In the genomic region with DNA sequence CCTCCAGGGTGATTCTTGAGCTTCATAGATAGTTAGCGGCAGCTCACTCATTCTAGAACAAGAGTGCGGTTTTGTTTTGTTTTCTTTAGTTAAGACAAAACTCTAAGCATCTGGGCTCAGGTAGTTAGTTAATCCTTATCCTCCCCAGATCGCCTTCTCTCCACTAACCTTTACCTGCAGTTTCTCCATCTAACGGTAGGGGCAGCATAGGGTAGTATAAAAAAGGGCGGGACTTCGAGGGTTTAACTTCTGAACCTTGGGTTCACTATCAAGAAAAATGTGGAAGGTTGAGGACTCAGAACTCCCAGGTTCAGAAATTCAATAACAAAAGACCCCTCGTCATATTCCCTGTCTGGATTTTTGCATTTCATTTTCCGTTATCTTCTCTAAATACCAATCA, we compare ENCODE assay signal across 10 mouse cellular contexts. TPM values are rescaled to one million over a fixed set of nuclear protein-coding genes. Genes with fewer than 3 reads are reported as not detected.
A peak's percentile ranks its signal among the peaks of the same experiment; 100 is the strongest.
DNase-seq lines count a peak whose midpoint lies in the region; ATAC-seq and TF ChIP-seq lines count a peak whose summit lies in the region.
"Had no signal": no experiment of that assay in that cellular context is flagged by ENCODE, and none has a peak within 500 bp of the region (broad histone marks: within the 10 kb centered on the region; RNA-seq: fewer than 3 reads in every experiment).

No protein-coding gene starts in this region.

- 14% methylated on average over 8 of the region's 8 CpGs for WGBS in midbrain, postnatal 0 days

- H3K27ac ChIP-seq in midbrain, postnatal 0 days (ENCODE audit: low read depth, low read length), result no peak overlapping the region

- ATAC-seq in midbrain, postnatal 0 days (ENCODE audit: low FRiP score), result no peak

- intact Hi-C loops in heart, postnatal 25 days (cut with DNase I), result loop anchor here (2.0 kb wide), 1 partner anchor 27 kb away; no protein-coding TSS in a partner anchor

- H3K4me3 ChIP-seq in midbrain, postnatal 0 days (ENCODE audit: low read depth, low read length), result no peak overlapping the region

- H3K9ac ChIP-seq in midbrain, postnatal 0 days (replicated peaks; ENCODE audit: low read length, poor library complexity, severe bottlenecking), result no peak overlapping the region

- TF ChIP-seq CTCF in midbrain, postnatal 0 days (IDR thresholded peaks at IDR 0.05), result peak; percentile 77

- no peaks in the 10 kb centered on the region for H3K4me1 ChIP-seq in midbrain, postnatal 0 days (ENCODE audit: insufficient read depth, low read length)

- H3K4me2 ChIP-seq in midbrain, postnatal 0 days (ENCODE audit: low read depth, low read length, poor library complexity, severe bottlenecking), result no peak overlapping the region

- H3K36me3 ChIP-seq in midbrain, postnatal 0 days (ENCODE audit: insufficient read depth, low read length), result no peaks in the 10 kb centered on the region
- H3K36me3 ChIP-seq: hindbrain, embryonic 15.5 days; neural tube, embryonic 12.5 days had no signal

- no peaks in the 10 kb centered on the region for H3K9me3 ChIP-seq in midbrain, postnatal 0 days (ENCODE audit: low read length)
- H3K9me3 ChIP-seq: hindbrain, embryonic 15.5 days; neural tube, embryonic 12.5 days had no signal

- no peaks in the 10 kb centered on the region for H3K27me3 ChIP-seq in midbrain, postnatal 0 days (ENCODE audit: insufficient read depth, low read length)
- H3K27me3 ChIP-seq: hindbrain, embryonic 15.5 days; neural tube, embryonic 12.5 days had no signal

- DNase-seq in heart, adult 18-20 months, result peak; percentile 55 to 79
- DNase-seq in heart, postnatal 25 days (ENCODE audit: low spot score), result no peak
- peak; percentile 40 for DNase-seq in testis, postnatal 14 days (ENCODE audit: low spot score)
- DNase-seq in testis, postnatal 10 days (ENCODE audit: low spot score), result no peak
- peak; percentile 76 for DNase-seq in embryo, embryonic 11 days
- DNase-seq in midbrain, postnatal 0 days (ENCODE audit: low spot score), result peak; percentile 62
- no peak for DNase-seq in ovary, postnatal 10 days (ENCODE audit: low spot score)
- no peak for DNase-seq in ovary, adult 18-20 months (ENCODE audit: low spot score)

RNA-seq across cellular contexts. Expression of a gene that starts 1.0 kb away (rescaled TPM):
- 10 to 100 TPM; 21.3 to 26.4 TPM for total RNA-seq in heart, adult 18-20 months (2021)
- total RNA-seq in heart, postnatal 25 days (2021), result 10 to 100 TPM; 21.4 to 30.0 TPM
- total RNA-seq in midbrain, postnatal 0 days (2014; rRNA removed), result 112 and 144 TPM in 2 replicates
- polyA plus RNA-seq in midbrain, postnatal 0 days (2015; fragmentation: Nextera tagmentation; extraction: Ambion mirVana), result 53.9 and 55.2 TPM in 2 replicates

Comparison
In these comparisons a context has a peak if more than half of its experiments do, and no peak if none do; other contexts are left out.
1. DNase-seq: peak in heart, adult 18-20 months (2 of 2), testis, postnatal 14 days (single experiment), embryo, embryonic 11 days (single experiment) and midbrain, postnatal 0 days (single experiment); none in heart, postnatal 25 days (single experiment), testis, postnatal 10 days (single experiment), ovary, postnatal 10 days (single experiment) and ovary, adult 18-20 months (single experiment).